Mouse (Mus musculus) kidney, adult 8-10 months (tissue): Measurements from ENCODE around the gene Rbak.
"Not testable (repeated sequence)": the region's sequence is repeated elsewhere in the genome, so short reads cannot be mapped to it uniquely, and the experiment has no call there.

Experiments
- DNase-seq, 2 experiments: peaks; one replicate each; pipeline ENCODE4 v3.0.0; 2022

Gene Rbak

DNA sequence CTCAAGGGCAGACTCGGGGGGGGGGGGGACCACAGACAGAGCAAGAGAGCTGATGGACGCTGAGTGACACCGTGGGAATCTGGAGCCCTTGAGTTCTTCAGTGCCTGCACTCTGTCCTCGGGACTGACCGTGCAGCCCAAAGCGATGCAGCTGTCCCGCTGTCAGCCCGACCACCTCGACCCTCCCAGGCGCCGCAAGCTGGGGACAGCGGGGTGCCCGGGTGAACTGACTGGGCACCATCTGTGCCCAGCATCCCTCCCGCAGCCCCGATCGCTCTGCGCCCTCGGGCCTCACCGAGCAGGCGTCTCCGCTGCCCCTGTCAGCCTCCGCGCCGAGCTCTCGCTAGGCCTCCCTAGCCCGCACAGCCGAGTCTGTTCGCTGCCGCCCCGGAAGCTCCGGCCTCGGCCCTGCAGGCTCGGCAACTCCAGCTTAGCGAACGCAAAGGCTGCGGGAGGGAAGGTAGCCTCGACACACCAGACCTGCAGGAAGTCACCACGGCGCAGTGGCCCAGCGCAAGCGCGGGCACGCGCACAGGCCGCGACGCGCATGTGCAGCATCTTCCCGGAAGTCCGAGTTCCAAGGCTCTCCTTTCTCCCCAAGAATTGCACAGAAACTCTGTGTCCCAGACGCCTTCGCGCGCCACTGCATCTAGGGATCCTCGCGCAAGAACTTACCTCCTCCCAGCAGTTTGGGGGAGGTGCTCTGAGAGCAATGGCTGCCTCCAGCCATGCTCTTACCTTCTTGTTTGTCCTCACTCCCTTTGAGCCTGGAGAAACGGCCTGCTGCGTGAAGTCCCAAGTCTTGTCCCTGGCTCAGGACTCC, at the start of gene Rbak, which contains the start of gene Spdye4b:
Gene Rbak, minus strand, starts transcription at position 521 of the 822 bp plus-strand sequence.
Gene Spdye4b, plus strand, starts transcription at position 763 of the 822 bp plus-strand sequence.
- peak; percentile 95 to 96 for DNase-seq

GRCm38 (mm10) chr5:143226790-143227189, 46.2 kb upstream of the Rbak start, which contains the start of gene Spdye4a:
Gene Spdye4a, minus strand, starts transcription at chr5:143226890.
- no peak for DNase-seq

DNA sequence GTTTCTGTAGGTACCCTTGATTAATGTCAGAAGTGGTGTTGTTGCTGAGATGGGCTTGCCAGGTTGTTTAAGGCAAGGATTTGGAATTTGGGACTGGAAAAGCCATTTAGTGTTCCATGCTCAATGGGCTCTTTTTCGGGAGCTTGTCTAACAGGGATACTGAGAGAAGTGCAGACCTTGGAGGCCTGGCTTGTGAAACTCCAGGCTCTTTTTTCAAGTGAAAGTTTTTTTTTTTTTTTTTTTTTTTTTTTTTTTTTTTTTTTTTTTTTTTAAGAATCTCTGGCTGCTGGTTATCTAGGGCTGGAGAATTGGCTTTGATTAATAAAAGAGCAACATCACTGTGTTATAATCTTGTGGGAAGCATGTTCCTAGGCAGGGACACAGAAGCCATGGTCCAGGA, 41.7 kb upstream of the Rbak start:
- no peak for DNase-seq

- no peak for DNase-seq
These were observed 40.4 kb upstream of the Rbak start for GRCm38 (mm10) chr5:143220996-143221395.

- no peak for DNase-seq
These were observed 33.3 kb upstream of the Rbak start for GRCm38 (mm10) chr5:143213832-143214231.

- DNase-seq = no peak
These were observed 24.4 kb upstream of the Rbak start for GRCm38 (mm10) chr5:143205015-143205414.

GRCm38 (mm10) chr5:143196506-143196905, 15.9 kb upstream of the Rbak start:
- DNase-seq = no peak

DNA sequence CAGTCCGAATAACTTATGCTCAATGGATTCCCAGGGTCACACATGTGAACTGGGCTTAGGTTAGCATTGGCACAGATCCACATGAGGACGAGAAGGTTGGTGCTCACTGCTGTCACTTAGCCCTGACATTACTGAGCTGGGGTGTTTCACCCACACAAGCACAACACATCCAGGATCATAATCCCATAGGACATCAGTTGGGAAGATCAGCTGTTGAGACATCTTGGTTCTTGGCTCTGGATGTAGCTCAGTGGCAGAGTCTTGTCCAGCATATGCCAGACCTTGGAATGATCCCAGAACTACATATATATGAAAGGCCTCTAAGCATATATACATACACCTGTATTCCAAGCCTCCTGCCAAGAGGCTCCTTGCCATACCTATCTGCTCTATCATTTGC, 14.6 kb upstream of the Rbak start:
- DNase-seq = no peak

GRCm38 (mm10) chr5:143194747-143195146, 14.2 kb upstream of the Rbak start:
- not testable (repeated sequence) for DNase-seq

GRCm38 (mm10) chr5:143192806-143193205, 12.2 kb upstream of the Rbak start:
- no peak for DNase-seq

DNA sequence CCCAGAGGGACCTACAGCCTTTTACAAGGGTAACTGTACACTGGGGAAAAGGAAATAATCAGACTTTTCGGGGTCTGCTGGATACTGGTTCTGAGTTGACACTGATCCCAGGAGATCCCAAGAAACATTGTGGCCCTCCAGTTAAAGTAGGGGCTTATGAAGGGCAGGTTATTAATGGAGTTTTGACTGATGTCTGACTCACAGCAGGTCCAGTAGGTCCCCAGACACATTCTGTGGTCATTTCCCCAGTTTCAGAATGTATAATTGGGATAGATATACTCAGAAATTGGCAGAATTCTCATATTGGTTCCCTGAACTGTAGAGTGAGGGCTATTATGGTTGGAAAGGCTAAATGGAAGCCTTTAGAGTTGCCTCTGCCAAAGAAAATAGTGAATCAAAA, 7.4 kb upstream of the Rbak start:
- not testable (repeated sequence) for DNase-seq

DNA sequence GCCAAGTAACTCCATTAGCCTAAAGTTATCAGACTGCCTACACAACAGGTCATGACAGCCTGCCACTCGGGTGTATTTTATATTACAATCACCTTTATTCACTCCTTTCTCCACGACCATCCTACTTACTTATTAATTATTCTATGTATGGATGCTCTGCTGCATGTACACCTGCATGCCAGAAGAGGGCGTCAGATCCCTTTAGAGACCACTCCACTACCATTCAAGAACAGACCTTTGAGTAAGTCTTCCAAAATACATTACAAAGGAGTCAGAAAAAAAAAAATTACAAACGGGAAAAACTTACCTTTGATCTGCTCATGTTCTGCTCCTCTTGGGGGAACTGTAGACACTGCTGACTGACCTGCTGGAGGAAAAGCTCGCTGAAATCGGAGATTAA, 1.4 kb downstream of the Rbak start:
- DNase-seq = no peak

DNA sequence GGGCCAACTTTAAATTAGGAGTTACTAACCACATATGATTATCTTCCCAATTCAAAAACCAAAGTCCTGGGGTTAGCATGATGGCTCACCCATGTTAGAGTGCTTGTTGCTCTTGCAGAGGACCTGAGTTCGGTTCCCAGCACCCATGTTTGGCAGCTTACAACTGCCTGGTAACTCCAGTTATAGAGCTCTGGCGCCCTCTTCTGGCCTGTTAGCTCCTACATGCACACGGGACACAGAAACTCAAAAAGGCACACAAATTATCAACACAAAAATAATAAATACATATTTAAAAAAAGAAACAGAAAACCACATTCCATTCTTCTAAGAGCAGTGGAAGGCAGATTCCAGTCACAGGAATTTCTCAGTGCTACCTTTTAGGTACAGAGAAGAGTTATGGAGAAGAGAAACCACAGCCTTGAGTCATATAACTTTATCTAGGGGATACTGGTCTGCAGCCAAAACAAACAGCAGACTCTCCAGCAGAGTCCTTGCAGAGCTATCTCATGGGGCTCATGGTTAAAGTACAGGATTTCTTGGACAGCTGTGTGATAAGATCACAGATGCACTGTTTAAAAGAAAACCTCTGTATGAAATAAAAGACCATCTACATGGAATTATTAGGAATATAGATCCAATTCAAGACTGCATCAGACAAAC, 2.9 kb downstream of the Rbak start:
- DNase-seq = no peak

- DNase-seq = no peak
These were observed 4.6 kb downstream of the Rbak start for GRCm38 (mm10) chr5:143175970-143176369.

DNA sequence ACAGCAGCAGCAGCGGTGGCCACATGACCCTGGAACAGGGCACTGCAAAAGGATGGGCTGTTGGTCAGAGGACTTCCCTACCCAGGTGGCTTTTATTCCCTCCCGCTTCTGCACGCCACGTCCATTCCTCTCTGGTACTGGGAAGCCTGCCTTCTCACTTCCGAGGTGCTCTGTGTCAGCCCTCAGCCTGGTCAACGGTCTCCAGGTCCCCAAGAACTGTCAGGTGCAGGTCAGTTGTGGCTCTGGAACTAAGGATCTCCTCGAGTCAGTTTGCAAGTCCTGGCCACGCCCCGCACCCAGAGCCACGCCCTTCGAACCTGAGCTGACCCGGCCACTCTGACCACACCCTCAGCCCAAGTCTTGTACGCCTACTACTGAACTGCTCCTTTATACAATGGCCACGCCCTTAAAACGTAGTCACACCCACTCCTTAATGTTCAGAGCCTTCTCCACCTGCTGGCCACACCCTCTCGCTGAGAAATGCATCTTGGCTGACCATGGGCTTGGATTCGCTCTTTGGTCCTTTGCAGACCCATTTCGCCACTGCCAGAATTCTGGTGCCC, 15.0 kb downstream of the Rbak start:
- DNase-seq = peak; percentile 40 to 54

DNA sequence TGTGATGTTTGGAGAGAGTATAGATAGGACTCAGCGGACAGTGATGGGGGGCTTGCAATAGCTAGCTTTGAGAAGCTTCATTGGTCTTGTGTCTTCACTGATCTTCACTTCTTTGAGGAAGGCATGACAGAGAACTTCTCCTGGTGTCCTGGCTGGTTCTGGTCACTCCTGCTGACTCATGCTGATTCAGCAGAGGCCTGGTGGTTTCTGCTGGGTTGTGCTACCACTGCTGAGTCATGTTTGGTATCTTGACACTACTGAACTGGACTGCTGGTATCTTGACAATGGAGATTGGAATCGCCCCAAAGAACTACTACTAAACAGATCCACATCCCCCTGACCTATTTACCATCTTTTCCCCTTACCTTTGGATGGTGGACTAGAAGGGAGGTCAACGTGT, 25.0 kb downstream of the Rbak start:
- no peak for DNase-seq

GRCm38 (mm10) chr5:143153756-143154155, 26.8 kb downstream of the Rbak start:
- peak; percentile 43 to 54 for DNase-seq

DNA sequence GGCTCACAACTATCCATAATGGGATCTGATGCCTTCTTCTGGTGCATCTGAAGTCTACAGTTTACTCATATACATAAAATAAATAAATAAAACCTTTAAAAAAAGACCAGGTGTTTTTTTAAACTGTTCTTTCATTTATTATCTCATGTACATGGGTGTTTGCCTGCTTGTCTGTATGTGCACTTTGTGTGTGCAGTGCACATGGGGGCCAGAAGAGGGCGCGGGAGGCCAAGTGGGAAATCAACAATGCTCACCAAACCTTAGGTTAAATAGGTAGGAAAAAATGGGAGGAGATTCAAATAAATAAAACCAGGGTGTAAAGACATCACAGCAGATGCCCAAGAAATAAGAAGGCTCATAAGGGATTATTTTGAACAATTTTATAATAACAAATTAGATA, 30.5 kb downstream of the Rbak start:
- DNase-seq = no peak

DNA sequence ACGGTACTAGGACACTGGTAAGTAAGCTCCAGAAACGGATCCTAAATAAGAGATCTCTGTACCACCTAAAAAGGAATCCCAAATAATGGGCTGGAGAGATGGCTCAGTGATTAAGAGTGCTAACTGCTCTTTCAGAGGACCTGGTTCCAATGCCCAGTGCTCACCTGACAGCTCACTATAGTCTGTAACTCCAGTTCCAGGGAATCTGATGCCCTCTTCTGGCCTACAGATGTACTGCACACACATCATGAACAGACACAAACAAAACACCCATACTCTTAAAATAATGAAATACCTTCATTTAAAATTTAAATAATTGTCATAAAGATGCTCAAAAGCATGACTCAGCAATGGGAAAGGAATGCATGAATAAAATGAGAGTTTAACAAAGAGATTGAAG, 31.0 kb downstream of the Rbak start:
- DNase-seq = no peak

DNA sequence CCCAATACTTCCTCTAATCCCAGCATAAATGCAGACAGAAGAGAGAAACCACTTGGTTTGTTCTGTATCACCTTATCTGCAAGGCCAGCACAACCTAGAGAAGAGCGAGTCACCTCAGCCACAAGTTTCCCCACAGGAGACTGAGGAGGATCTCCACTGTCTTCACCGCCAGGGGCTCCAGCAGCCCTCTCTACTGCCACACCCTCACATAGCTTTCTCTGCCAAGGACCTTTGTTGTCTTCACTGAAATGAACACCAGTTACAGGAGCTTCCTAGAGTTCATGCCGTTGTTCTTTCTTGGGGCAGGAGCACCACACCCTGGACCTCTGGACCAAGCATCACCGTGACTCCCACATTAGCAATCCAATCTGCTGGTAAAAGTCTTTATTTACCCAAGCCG, 31.9 kb downstream of the Rbak start:
- DNase-seq = no peak

DNA sequence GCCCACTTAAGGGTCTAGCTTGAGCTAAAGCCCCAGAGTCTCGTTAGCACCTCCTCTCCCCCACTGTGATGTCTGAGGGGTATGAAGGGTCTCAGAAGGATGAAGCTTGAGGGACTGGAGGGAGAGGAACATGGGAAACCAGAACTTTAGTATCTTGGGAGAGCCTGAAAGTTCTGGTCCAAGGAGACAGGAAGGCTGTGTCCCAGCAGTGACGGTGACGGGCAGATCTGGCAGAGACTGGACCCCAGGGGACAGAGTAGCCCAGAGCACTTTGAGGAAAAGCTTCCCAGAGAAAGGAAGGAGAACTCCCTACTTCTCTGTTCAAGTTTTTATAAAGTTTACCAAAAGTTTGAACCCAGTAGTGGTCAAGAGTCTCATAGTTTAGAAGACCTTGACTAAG, 33.1 kb downstream of the Rbak start, which contains the start of gene Olfr718-ps1:
Gene Olfr718-ps1, minus strand, starts transcription at position 101 of the 400 bp plus-strand sequence.
- no peak for DNase-seq

DNA sequence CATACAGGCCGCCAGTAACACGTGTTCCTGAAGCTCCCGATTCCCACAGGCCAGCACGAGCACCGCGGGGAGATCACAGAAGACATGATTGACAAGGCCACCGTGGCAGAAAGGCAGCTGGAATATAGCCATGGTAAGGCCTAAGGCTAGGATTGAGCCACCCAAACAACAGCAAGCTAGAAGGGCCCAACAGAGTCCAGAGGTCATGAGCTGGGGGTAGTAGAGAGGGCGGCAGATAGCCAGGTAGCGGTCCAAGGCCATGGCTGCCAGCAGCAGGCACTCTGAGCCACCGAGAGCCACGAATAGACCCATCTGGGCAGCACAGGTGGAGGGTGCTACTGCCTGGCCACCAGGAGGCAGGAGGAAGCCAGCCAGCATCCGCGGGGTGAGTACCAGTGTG, 43.0 kb downstream of the Rbak start:
- DNase-seq = no peak

GRCm38 (mm10) chr5:143135042-143135441, 45.5 kb downstream of the Rbak start:
- no peak for DNase-seq
